Mouse (Mus musculus) bone marrow macrophage, adult 2 months (primary cell): ENCODE data around the gene Mast3. TPM values are rescaled to one million over a fixed set of nuclear protein-coding genes. Genes with fewer than 3 reads are reported as not detected.
A peak's percentile ranks its signal among the peaks of the same experiment; 100 is the strongest.

ENCODE experiments used
- H3K27ac ChIP-seq: 2 replicates; pipeline ENCODE4 v1.5.1; 2012; ENCODE audit warnings: low read depth, low read length; ENCODE audit not compliant: insufficient read depth
- H3K4me1 ChIP-seq: 2 replicates; pipeline ENCODE4 v1.6.1; 2012; ENCODE audit warnings: low read length; ENCODE audit not compliant: control insufficient read depth, insufficient read depth
- H3K4me3 ChIP-seq: 2 replicates; pipeline ENCODE4 v1.5.1; 2012; ENCODE audit warnings: mild to moderate bottlenecking, low read length, moderate library complexity; ENCODE audit not compliant: insufficient read depth
- CTCF ChIP-seq: IDR thresholded peaks from 2 replicates; pipeline ENCODE4 v1.5.1; 2012; ENCODE audit warnings: low read depth, mild to moderate bottlenecking, low read length, moderate library complexity
- POLR2A ChIP-seq: IDR thresholded peaks from 2 replicates; pipeline ENCODE4 v1.6.1; 2012; ENCODE audit warnings: mild to moderate bottlenecking, low read depth, low read length, borderline replicate concordance
- polyA plus RNA-seq: library from polyadenylated mRNA; stranded (reverse); fragments of >200 nt; gene quantifications from 2 replicates; pipeline ENCODE4 v1.2.4, GENCODE M21; 2012; ENCODE audit not compliant: missing spikeins, insufficient read depth, insufficient read length

Mast3 gene
- polyA plus RNA-seq, 1 experiment, result 59.6 TPM

DNA sequence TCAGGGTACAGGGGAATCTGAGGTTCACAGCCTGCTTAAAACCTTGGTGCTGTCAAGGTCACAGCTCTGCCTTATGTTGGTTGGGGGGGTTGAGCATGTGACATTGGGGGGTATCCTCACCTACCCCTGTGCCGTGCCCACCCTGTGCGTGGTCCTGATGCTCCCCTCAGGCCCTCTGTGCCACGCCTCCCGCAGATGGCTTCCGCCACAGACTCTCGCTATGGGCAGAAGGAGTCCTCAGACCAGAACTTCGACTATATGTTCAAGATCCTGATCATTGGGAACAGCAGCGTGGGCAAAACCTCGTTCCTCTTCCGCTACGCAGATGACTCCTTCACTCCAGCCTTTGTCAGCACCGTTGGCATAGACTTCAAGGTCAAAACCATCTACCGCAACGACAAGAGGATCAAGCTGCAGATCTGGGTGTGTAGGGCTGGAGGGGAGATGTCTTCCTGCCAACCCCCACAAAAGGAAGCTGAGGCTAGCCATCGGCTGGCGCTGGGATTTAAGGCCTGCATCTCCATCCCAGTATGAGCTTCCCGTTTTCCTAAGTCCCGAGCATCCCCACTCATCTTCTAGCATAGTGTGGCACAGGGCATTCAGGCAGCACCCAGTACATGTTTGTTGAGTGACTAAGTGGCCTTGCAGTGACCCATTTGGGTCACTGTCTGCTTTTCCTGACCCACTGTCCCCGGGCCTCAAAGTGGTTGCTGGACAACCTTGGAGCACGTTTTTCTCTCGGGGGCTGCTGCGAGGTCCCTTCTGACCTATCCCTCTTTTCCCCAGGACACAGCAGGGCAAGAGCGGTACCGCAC is 49.0 kb downstream of the Mast3 start:
- peaks cover 40% of the 10 kb centered on the region for H3K4me1 ChIP-seq
- TF ChIP-seq CTCF, result no peak
- no peak for TF ChIP-seq POLR2A
- H3K27ac ChIP-seq, result no peak overlapping the region
- H3K4me3 ChIP-seq, result peak overlapping the region; percentile 67

DNA sequence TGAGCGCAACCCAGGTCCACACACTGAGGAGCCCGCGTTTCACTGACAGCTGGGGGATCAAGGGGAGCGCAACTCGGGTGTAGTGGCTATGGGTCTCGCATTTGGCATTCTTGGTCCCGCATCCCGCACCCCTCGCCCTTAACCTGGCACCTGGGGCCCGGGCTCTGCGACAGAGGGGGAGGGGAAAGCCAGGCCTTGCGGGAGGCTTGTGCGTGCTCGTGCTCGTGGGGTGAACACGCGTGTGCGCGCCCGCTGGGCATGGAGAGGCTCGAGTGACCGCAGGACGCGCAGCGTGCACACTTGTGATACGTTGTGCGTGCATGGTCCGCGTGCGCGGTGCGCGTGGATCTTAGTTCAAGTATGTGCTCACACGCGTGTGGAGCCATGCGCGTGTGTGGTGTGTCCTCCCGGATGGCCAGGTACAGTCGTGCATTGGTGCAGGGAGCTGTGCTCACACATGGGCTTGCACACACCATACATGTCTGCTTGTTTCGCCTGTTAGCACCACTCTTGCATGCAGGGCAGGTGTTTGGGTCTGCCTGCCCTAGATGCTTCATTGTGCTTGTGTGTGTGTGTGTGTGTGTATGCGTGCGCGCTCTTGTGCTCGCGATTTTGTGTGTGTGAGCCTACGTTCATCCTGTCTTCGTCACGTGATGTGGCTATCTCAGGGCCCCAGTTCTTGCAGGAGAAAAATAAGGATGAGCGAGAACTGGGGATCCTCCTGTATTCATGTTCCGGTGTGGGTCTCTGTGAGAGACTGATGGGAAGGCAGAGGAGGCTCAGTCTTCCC is 49.8 kb downstream of the Mast3 start:
- Histone ChIP-seq H3K4me1 (peaks cover 40% of the 10 kb centered on the region), H3K4me3 (peak overlapping the region; percentile 67), H3K27ac (no peak overlapping the region)
- TF ChIP-seq POLR2A, result no peak
- no peak for TF ChIP-seq CTCF

DNA sequence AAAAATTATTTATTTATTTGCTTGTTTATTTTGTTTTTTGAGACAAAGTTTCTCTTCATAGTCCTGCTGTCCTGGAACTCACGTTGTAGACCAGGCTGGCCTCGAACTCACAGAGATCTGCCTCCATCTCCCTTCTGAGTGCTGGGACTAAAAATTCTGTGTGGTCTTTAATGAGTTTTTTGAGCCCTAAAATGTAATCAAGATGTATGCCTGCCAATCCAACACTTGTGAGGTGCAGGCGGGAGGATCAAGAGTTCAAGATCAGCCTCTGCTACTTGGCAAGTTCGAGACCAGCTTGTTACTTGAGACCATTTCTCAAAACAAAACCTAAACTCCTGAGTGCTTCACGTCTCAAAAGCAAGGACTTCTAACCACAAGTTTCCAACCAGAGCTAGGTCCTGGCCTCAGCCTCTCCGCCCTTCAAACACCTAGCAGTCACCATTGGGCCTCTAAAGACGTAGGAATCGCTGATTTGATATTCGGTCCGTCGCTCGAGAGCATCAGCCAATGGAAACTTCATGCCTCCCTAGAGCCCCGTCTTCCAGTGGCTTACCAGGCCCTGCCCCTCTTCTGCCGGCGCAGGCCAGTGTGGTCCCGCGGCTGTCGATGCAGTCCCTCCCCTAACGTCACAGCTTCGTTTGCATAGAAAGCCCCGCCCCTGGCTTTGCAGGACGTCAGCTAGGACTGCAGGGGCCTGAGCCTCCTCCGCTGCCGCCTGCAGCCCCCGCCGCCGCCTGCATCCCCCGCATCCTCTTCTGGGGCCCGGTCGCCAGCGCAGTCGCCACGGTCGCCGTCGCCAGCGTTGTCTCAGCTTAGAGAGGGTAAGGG is 50.6 kb downstream of the Mast3 start, which contains the start of gene Rab3a:
Gene Rab3a, plus strand, starts transcription at position 637 of the 828 bp plus-strand sequence.
- peak within 1 kb of the TSS; percentile 67 for H3K4me3 ChIP-seq
- TF ChIP-seq POLR2A, result no peak
- no peak for TF ChIP-seq CTCF
- peaks cover 33% of the 10 kb centered on the region for H3K4me1 ChIP-seq
- peak within 1 kb of the TSS; percentile 62 for H3K27ac ChIP-seq

DNA sequence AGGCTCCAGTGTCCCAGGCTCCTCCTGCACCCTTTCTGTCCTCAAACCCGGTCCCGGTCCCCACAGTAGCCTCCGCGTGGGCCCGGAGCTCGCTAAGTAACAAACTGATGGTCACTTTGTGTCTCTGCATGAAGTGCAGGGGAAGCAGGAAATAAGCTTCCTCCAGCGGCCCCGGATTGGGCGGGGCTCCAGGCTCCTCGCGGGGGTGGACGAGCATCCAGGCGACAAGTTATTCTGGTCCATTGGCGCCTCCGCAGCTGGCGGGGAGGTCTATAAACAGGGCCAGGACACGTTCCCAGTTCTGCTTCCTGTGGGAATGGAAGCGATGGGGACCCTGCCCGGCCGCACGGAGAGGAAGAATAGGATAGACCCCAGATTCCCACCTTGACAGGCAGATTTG is 51.7 kb downstream of the Mast3 start:
- peaks cover 30% of the 10 kb centered on the region for H3K4me1 ChIP-seq
- H3K4me3 ChIP-seq, result peak overlapping the region; percentile 55
- no peak for TF ChIP-seq CTCF
- TF ChIP-seq POLR2A, result no peak

DNA sequence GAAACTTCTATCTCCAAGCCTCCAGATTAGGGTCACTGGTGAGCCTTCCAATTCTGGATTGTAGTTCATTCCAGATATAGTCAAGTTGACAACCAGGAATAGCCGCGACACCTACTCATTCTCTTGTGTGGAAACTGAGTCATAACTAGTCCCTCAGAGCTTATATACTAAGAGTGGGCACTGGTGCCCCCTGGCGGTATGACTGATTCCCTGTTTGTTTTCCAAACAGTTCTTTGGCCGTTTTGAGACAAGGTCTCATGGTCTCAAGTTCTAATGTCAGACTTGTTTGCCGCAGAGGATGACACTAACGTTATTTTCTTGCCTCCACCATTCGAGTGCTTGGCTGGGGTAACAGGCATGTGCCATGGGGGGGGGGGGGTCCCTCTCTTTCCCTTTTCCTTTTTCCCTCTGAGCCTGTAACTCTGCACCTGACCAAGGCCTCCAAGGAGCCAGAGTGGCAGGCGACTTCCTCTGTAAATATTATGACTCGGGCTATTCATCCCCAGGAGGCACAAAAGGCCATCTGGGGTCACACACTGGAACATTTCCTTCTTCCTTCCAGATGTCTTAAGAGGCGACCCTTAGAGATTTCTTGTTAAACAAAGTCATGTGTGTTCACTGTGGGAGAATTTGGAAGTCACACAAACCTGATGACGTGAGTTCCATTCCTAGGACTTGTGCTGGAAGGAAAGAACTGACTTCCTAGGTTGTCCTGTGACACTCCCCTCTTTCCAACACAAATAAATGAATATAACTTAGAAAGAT is 52.7 kb downstream of the Mast3 start:
- TF ChIP-seq CTCF (0 out of 2 replicates have a peak, but pooled peaks have one; percentile 21), POLR2A (no peak)
- H3K4me1 ChIP-seq, result peaks cover 30% of the 10 kb centered on the region

More for the DNA sequence above, 51.7 kb downstream of the Mast3 start:
- H3K27ac ChIP-seq, result peak overlapping the region; percentile 79

DNA sequence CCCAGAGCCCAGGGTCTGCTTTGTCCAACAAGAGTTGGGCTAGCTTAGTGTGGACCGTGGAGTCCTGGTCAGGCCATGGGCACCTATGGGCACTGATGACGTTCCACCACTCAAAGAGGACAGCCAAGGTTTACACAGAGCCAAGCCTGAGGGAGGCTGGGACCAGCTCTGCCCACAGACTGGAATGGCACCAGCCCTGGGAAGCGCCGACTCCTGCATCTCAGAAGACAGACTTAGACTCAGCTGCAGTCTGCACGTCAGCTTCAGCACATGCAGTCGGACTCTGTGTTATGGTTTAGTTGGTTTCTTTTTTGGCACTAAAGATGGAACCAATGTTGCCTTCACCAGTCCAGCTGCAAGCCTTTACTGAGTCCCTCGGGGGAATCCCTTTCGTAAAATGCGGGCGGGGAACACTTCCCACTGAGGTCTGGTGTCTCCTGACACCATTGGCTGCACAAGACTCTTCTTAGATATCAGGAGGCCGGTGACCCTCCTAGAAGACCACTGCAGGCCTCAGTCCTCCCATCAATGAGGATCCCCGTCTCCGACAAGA is 54.6 kb downstream of the Mast3 start:
- TF ChIP-seq POLR2A, result no peak
- TF ChIP-seq CTCF, result no peak
- no peak overlapping the region for H3K4me3 ChIP-seq
- H3K4me1 ChIP-seq, result peaks cover 25% of the 10 kb centered on the region
- no peak overlapping the region for H3K27ac ChIP-seq

More for the DNA sequence above, 52.7 kb downstream of the Mast3 start:
- H3K4me3 ChIP-seq, result peak overlapping the region; percentile 55; the same call in 1 of the 2 replicates
- H3K27ac ChIP-seq, result peak overlapping the region; percentile 79

DNA sequence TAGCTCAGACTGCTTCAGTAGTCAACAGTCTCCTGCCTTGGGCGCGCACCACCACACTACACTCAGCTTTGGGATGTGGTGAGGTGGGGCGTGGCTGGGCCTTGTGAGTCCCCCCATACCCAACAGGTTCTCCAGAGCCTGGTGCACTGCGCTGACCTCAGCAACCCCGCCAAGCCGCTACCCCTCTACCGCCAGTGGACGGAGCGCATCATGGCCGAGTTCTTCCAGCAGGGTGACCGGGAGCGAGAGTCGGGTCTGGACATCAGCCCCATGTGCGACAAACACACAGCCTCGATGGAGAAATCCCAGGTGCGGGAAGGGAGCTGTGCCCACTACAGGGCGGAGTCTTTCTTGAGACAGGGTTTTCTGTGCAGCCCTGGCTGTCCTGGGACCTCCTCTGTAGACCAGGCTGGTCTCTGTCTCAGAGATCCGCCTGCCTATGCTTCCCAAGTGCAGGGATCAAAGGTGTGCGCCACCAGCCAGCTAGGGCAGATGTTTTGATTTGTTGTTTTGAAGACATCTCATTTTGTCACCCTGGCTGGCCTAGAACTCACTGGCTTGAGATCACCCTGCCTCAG is 55.7 kb downstream of the Mast3 start:
- H3K4me1 ChIP-seq, result peaks cover 27% of the 10 kb centered on the region
- no peak overlapping the region for H3K4me3 ChIP-seq
- TF ChIP-seq POLR2A, result no peak
- TF ChIP-seq CTCF, result no peak
- H3K27ac ChIP-seq, result no peak overlapping the region

DNA sequence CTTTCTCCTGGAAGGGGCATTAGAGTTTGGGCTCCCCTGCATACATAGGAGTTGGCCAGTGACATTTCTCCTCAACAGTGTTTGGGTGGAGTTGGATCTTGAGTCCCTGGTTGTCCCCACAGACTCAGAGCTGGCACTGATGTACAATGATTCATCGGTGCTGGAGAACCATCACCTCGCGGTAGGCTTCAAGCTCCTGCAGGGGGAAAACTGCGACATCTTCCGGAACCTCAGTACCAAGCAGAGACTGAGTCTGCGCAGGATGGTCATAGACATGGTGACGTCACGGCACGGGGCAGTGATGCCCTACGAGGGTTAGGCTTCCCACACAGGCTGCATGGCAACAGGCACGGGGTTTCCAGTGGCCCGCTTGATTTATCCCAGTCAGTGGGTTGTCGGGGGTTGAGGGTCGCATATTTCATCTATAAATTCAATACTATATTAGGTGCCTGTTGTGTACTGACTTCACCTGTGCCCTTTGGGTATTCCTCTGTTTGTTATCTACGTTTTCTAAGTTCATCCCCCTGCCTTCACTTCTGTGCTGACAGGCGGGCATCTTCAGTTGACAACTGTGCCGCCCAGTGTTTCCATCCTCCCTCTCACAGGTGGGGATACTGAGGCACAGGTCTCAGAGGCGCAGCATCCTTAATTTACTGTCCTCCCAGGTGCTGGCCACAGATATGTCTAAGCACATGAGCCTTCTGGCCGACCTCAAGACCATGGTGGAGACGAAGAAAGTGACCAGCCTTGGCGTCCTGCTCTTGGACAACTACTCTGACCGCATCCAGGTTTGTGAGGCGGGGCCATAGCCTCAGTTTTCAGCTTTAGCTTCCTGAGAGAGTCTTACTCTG is 56.4 kb downstream of the Mast3 start:
- Histone ChIP-seq H3K4me1 (peaks cover 23% of the 10 kb centered on the region), H3K4me3 (no peak overlapping the region), H3K27ac (no peak overlapping the region)
- TF ChIP-seq POLR2A (no peak), CTCF (no peak)
